Mouse (Mus musculus): ENCODE data around the gene Golga1.
"Not testable (repeated sequence)": the region's sequence is repeated elsewhere in the genome, so short reads cannot be mapped to it uniquely, and the experiment has no call there.

- not testable (repeated sequence) for TF ChIP-seq CTCF (IDR thresholded peaks at IDR 0.05; ENCODE audit: low read depth, low read length); GATA1 (IDR thresholded peaks at IDR 0.05; ENCODE audit: borderline replicate concordance, low read length); TAL1 (conservative IDR thresholded peaks at IDR 0.05; ENCODE audit: low read depth, low read length)
Measured at GRCm38 (mm10) chr2:39010144-39010543, 55.2 kb downstream of the Golga1 start.

Measured in G1E (cell line).